Mouse (Mus musculus): ENCODE data around the gene Zic2. TPM values are rescaled to one million over a fixed set of nuclear protein-coding genes. Genes with fewer than 3 reads are reported as not detected.

The Zic2 gene
- total and polyA plus RNA-seq, 3 experiments, result 0.13 TPM; not detected in 2

- Histone ChIP-seq H3K9me3 (replicated peaks; ENCODE audit: low read length) (no peaks in the 10 kb centered on the region), H3K27ac (ENCODE audit: insufficient read depth, low read depth) (no peak overlapping the region), H3K4me1 (ENCODE audit: control insufficient read depth in 1 of 2, insufficient read depth in 2 of 2) (no peaks in the 10 kb centered on the region), H3K4me3 (replicated peaks in 1 of 3; ENCODE audit: low read depth in 2 of 3, low read length in 2 of 3, poor library complexity in 1 of 3) (no peak overlapping the region), H3K79me2 (replicated peaks; ENCODE audit: control insufficient read depth, extremely low read depth, insufficient read depth, poor library complexity, severe bottlenecking) (no peaks in the 10 kb centered on the region), H3K27me3 (replicated peaks) (no peaks in the 10 kb centered on the region), H3K4me2 (ENCODE audit: insufficient read depth, low read depth, poor library complexity, severe bottlenecking) (no peak overlapping the region), H3K36me3 (replicated peaks in 1 of 2; ENCODE audit: control insufficient read depth in 1 of 2, insufficient read depth in 1 of 2, low read length in 1 of 2) (no peaks in the 10 kb centered on the region), H3K9ac (ENCODE audit: insufficient read depth, low read depth) (no peak overlapping the region)
- dilution Hi-C loops (cut with MboI; ENCODE audit: extremely low pct_ligation_motif_present, extremely low pct_unique_long_range_greater_than_20kb, low sequenced_read_pairs) (no loop called here), in situ Hi-C loops (cut with MboI; ENCODE audit: low pct_ligation_motif_present, low pct_unique_long_range_greater_than_20kb, low sequenced_read_pairs) (no loop called here)
- peak; percentile 67 for TF ChIP-seq ZNF384 (IDR thresholded peaks at IDR 0.05; ENCODE audit: low read depth, low read length)
- no peak for TF ChIP-seq JUN (IDR thresholded peaks at IDR 0.05; ENCODE audit: insufficient read depth, low read depth, low read length)
- TF ChIP-seq MXI1 (IDR thresholded peaks at IDR 0.05; ENCODE audit: low read depth, low read length), result no peak
- TF ChIP-seq CHD1 (IDR thresholded peaks at IDR 0.05; ENCODE audit: low read depth, low read length), result no peak
- no peak for TF ChIP-seq MEF2A (IDR thresholded peaks at IDR 0.05; ENCODE audit: borderline replicate concordance, low read depth, low read length)
- no peak for DNase-seq (ENCODE audit: extremely low read depth)
Measured at GRCm38 (mm10) chr14:122492015-122492414, 16.8 kb downstream of the Zic2 start.

GRCm38 (mm10) chr14:122509058-122509457 lies 33.8 kb downstream of the Zic2 start:
- no peaks in the 10 kb centered on the region for H3K9me3 ChIP-seq (replicated peaks; ENCODE audit: low read length)
- no peak overlapping the region for H3K4me2 ChIP-seq (ENCODE audit: insufficient read depth, low read depth, poor library complexity, severe bottlenecking)
- H3K4me3 ChIP-seq (replicated peaks in 1 of 3; ENCODE audit: low read depth in 2 of 3, low read length in 2 of 3, poor library complexity in 1 of 3), result no peak overlapping the region
- H3K4me1 ChIP-seq (ENCODE audit: control insufficient read depth in 1 of 2, insufficient read depth in 2 of 2), result no peaks in the 10 kb centered on the region
- dilution Hi-C loops (cut with MboI; ENCODE audit: extremely low pct_ligation_motif_present, extremely low pct_unique_long_range_greater_than_20kb, low sequenced_read_pairs) (no loop called here), in situ Hi-C loops (cut with MboI; ENCODE audit: low pct_ligation_motif_present, low pct_unique_long_range_greater_than_20kb, low sequenced_read_pairs) (loop anchor here (25.0 kb wide), 1 partner anchor 378 kb away; no protein-coding TSS in a partner anchor)
- H3K9ac ChIP-seq (ENCODE audit: insufficient read depth, low read depth), result no peak overlapping the region
- DNase-seq (ENCODE audit: extremely low read depth), result no peak
- TF ChIP-seq SMC3 (IDR thresholded peaks at IDR 0.05; ENCODE audit: low read depth, low read length) (peak; percentile 61), RAD21 (IDR thresholded peaks at IDR 0.05; ENCODE audit: low read depth, low read length) (peak; percentile 69), CHD2 (IDR thresholded peaks at IDR 0.05; ENCODE audit: low read length) (no peak), ZKSCAN1 (IDR thresholded peaks at IDR 0.05; ENCODE audit: borderline replicate concordance, low read depth, low read length) (no peak), NELFE (IDR thresholded peaks at IDR 0.05; ENCODE audit: low read depth, low read length) (no peak), TBP (conservative IDR thresholded peaks at IDR 0.05; ENCODE audit: low read depth, low read length) (no peak), SIN3A (IDR thresholded peaks at IDR 0.05; ENCODE audit: low read length) (no peak), MAZ (IDR thresholded peaks at IDR 0.05; ENCODE audit: low read depth, low read length) (no peak), E2F4 (IDR thresholded peaks at IDR 0.05; ENCODE audit: insufficient replicate concordance, low read depth, low read length) (no peak), ZC3H11A (IDR thresholded peaks at IDR 0.05; ENCODE audit: low read depth, low read length) (0 out of 2 replicates have a peak, but pooled peaks have one; percentile 2), CHD1 (IDR thresholded peaks at IDR 0.05; ENCODE audit: low read depth, low read length) (no peak), GABPA (IDR thresholded peaks at IDR 0.05; ENCODE audit: insufficient replicate concordance, low read depth, low read length) (no peak), UBTF (IDR thresholded peaks at IDR 0.05; ENCODE audit: low read depth, low read length) (no peak), MEF2A (IDR thresholded peaks at IDR 0.05; ENCODE audit: borderline replicate concordance, low read depth, low read length) (no peak), MXI1 (IDR thresholded peaks at IDR 0.05; ENCODE audit: low read depth, low read length) (no peak), BHLHE40 (IDR thresholded peaks at IDR 0.05; ENCODE audit: low read depth, low read length) (no peak), ETS1 (conservative IDR thresholded peaks at IDR 0.05; ENCODE audit: low read depth, low read length) (no peak), IRF4 (IDR thresholded peaks at IDR 0.05; ENCODE audit: low read depth, low read length) (no peak), MYC (IDR thresholded peaks at IDR 0.05; ENCODE audit: low read depth, low read length) (no peak), CTCF (conservative IDR thresholded peaks at IDR 0.05 in 1 of 2, IDR thresholded peaks at IDR 0.05 in 1 of 2; ENCODE audit: low read depth in 2 of 2, low read length in 2 of 2) (peak; percentile 44 to 62; a peak in 3 of 4 replicates), JUN (IDR thresholded peaks at IDR 0.05; ENCODE audit: insufficient read depth, low read depth, low read length) (no peak)
- peaks cover 1% of the 10 kb centered on the region for H3K27me3 ChIP-seq (replicated peaks)
- H3K79me2 ChIP-seq (replicated peaks; ENCODE audit: control insufficient read depth, extremely low read depth, insufficient read depth, poor library complexity, severe bottlenecking), result no peaks in the 10 kb centered on the region
- H3K36me3 ChIP-seq (replicated peaks in 1 of 2; ENCODE audit: control insufficient read depth in 1 of 2, insufficient read depth in 1 of 2, low read length in 1 of 2), result no peaks in the 10 kb centered on the region
- no peak overlapping the region for H3K27ac ChIP-seq (ENCODE audit: insufficient read depth, low read depth)
